Mouse (Mus musculus) bone marrow, adult 2 months (tissue): Measurements from ENCODE around the gene Mpp2.

Experiments used
- CTCF ChIP-seq: fragments of 200-500 bp; IDR thresholded peaks from 2 replicates; pipeline ENCODE4 v1.5.1; 2011; ENCODE audit warnings: low read length, control low read depth; ENCODE audit not compliant: control insufficient read depth, insufficient read depth
- POLR2A ChIP-seq: fragments of 200-500 bp; IDR thresholded peaks from 2 replicates; pipeline ENCODE4 v1.6.1; 2011; ENCODE audit warnings: low read depth, mild to moderate bottlenecking, control low read depth, low read length, borderline replicate concordance; ENCODE audit not compliant: control insufficient read depth

DNA sequence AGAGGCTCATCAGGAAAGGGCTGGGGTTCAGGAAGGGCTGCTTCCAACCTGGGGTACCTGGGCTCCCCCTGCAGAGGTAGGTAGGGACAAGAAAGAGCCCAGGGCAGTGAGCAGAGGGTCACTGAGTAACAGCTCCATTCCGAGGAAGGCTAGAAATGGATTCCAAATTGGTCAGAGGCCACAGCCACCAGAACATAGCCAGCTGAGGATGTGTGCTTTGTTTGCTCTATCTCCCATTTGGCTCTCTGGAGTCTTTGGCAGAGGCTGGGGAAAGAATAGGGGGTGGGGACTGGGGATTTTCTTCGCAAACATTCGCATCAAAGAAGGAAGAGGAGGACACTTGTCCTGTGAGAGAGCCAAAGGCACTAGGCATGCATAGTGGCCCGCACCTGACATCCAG, 36.4 kb downstream of the Mpp2 start:
- TF ChIP-seq CTCF (no peak), POLR2A (no peak)
